Comparison of ENCODE assay signal across 7 mouse cellular contexts in genomic region chr8:94822637-94823560, GRCm38 (mm10). TPM values are rescaled to one million over a fixed set of nuclear protein-coding genes. Genes with fewer than 3 reads are reported as not detected.
DNase-seq lines count a peak whose midpoint lies in the region; ATAC-seq lines count a peak whose summit lies in the region.

No protein-coding gene starts in this region.

- DNase-seq in ES-CJ7 (ENCODE audit: low read depth, low spot score), result peak; percentile 89
- peak; percentile 64 for DNase-seq in adrenal gland, adult 2 months
- peak; percentile 77 for DNase-seq in heart, postnatal 4 days
- DNase-seq in left cerebral cortex, postnatal 14 days (ENCODE audit: low spot score in 2 of 2), result peak; percentile 60 to 68
- DNase-seq in skeletal muscle tissue, adult 2 months (ENCODE audit: low read depth, low spot score), result peak; percentile 46

- peak; percentile 90 for ATAC-seq in erythroid progenitor cell, adult 5-6 weeks (replicated peaks; ENCODE audit: low FRiP score, poor library complexity, severe bottlenecking)
- ATAC-seq in megakaryocyte-erythroid progenitor cell, adult 5-6 weeks (replicated peaks; ENCODE audit: low FRiP score, low TSS enrichment, poor library complexity, severe bottlenecking), result peak; percentile 89

- intact Hi-C loops in left cerebral cortex, postnatal 14 days (cut with DNase I), result no loop called here

RNA-seq across cellular contexts. Expression of gene Ccl17, which starts 12.6 kb away (rescaled TPM):
- 1 to 10 TPM in 1 of 2 experiments, not detected in 1; 1.7 TPM for total RNA-seq in adrenal gland, adult 2 months (2021)
- 0.36 TPM in 1 of 2 replicates, not detected in the other for polyA plus RNA-seq in adrenal gland, adult 2 months (2012; rRNA removed)
- total RNA-seq in erythroid progenitor cell, adult 5-6 weeks (2015; ENCODE audit: low replicate concordance), result not detected in 2 replicates
- total RNA-seq in erythroid progenitor cell, adult 5-6 weeks (2017; ENCODE audit: low replicate concordance), result not detected in 2 replicates
- under 1 TPM in 1 of 2 experiments, not detected in 1; 0.60 TPM for total RNA-seq in heart, postnatal 4 days (2021)
- total RNA-seq in left cerebral cortex, postnatal 14 days (2021), result 10 to 100 TPM; 17.7 to 18.3 TPM
- 1.6 and 2.0 TPM in 2 replicates for total RNA-seq in megakaryocyte-erythroid progenitor cell, adult 5-6 weeks (2014; fragmentation: Nextera tagmentation)
- total RNA-seq in megakaryocyte-erythroid progenitor cell, adult 5-6 weeks (2017), result 5.6 and 6.0 TPM in 2 replicates

RNA-seq across cellular contexts. Expression of gene Coq9, which starts 15.2 kb away (rescaled TPM):
- total RNA-seq in adrenal gland, adult 2 months (2021), result 100 to 1,000 TPM; 186 to 208 TPM
- 538 and 543 TPM in 2 replicates for polyA plus RNA-seq in adrenal gland, adult 2 months (2012; rRNA removed)
- total RNA-seq in erythroid progenitor cell, adult 5-6 weeks (2015; ENCODE audit: low replicate concordance), result 27.8 and 34.8 TPM in 2 replicates
- 42.1 and 47.1 TPM in 2 replicates for total RNA-seq in erythroid progenitor cell, adult 5-6 weeks (2017; ENCODE audit: low replicate concordance)
- 100 to 1,000 TPM; 237 to 239 TPM for total RNA-seq in heart, postnatal 4 days (2021)
- 10 to 100 TPM; 77.1 to 81.3 TPM for total RNA-seq in left cerebral cortex, postnatal 14 days (2021)
- 64.1 and 92.7 TPM in 2 replicates for total RNA-seq in megakaryocyte-erythroid progenitor cell, adult 5-6 weeks (2014; fragmentation: Nextera tagmentation)
- 46.0 and 49.4 TPM in 2 replicates for total RNA-seq in megakaryocyte-erythroid progenitor cell, adult 5-6 weeks (2017)

RNA-seq across cellular contexts. Expression of gene Ciapin1, which starts 15.3 kb away (rescaled TPM):
- 100 to 1,000 TPM in 1 of 2 experiments, 10 to 100 TPM in 1; 81.5 to 123 TPM for total RNA-seq in adrenal gland, adult 2 months (2021)
- 118 and 146 TPM in 2 replicates for polyA plus RNA-seq in adrenal gland, adult 2 months (2012; rRNA removed)
- total RNA-seq in erythroid progenitor cell, adult 5-6 weeks (2015; ENCODE audit: low replicate concordance), result 27.4 and 66.7 TPM in 2 replicates
- 36.8 and 46.6 TPM in 2 replicates for total RNA-seq in erythroid progenitor cell, adult 5-6 weeks (2017; ENCODE audit: low replicate concordance)
- total RNA-seq in heart, postnatal 4 days (2021), result 10 to 100 TPM; 84.5 to 91.1 TPM
- 10 to 100 TPM; 73.9 to 76.7 TPM for total RNA-seq in left cerebral cortex, postnatal 14 days (2021)
- total RNA-seq in megakaryocyte-erythroid progenitor cell, adult 5-6 weeks (2014; fragmentation: Nextera tagmentation), result 52.3 and 71.1 TPM in 2 replicates
- 31.6 and 38.2 TPM in 2 replicates for total RNA-seq in megakaryocyte-erythroid progenitor cell, adult 5-6 weeks (2017)

RNA-seq across cellular contexts. Expression of gene Polr2c, which starts 34.4 kb away (rescaled TPM):
- 10 to 100 TPM; 54.5 to 68.0 TPM for total RNA-seq in adrenal gland, adult 2 months (2021)
- 52.0 and 66.6 TPM in 2 replicates for polyA plus RNA-seq in adrenal gland, adult 2 months (2012; rRNA removed)
- 34.0 and 42.2 TPM in 2 replicates for total RNA-seq in erythroid progenitor cell, adult 5-6 weeks (2015; ENCODE audit: low replicate concordance)
- 17.5 and 40.3 TPM in 2 replicates for total RNA-seq in erythroid progenitor cell, adult 5-6 weeks (2017; ENCODE audit: low replicate concordance)
- 10 to 100 TPM; 63.3 to 74.8 TPM for total RNA-seq in heart, postnatal 4 days (2021)
- 10 to 100 TPM; 52.0 to 60.5 TPM for total RNA-seq in left cerebral cortex, postnatal 14 days (2021)
- 62.4 and 91.6 TPM in 2 replicates for total RNA-seq in megakaryocyte-erythroid progenitor cell, adult 5-6 weeks (2014; fragmentation: Nextera tagmentation)
- 49.2 and 93.1 TPM in 2 replicates for total RNA-seq in megakaryocyte-erythroid progenitor cell, adult 5-6 weeks (2017)

RNA-seq across cellular contexts. Expression of gene Cx3cl1, which starts 51.1 kb away (rescaled TPM):
- 10 to 100 TPM; 29.3 to 48.2 TPM for total RNA-seq in adrenal gland, adult 2 months (2021)
- polyA plus RNA-seq in adrenal gland, adult 2 months (2012; rRNA removed), result 116 and 153 TPM in 2 replicates
- 7.5 TPM in 1 of 2 replicates, not detected in the other for total RNA-seq in erythroid progenitor cell, adult 5-6 weeks (2015; ENCODE audit: low replicate concordance)
- 0.13 and 0.38 TPM in 2 replicates for total RNA-seq in erythroid progenitor cell, adult 5-6 weeks (2017; ENCODE audit: low replicate concordance)
- 1 to 10 TPM; 4.1 to 4.5 TPM for total RNA-seq in heart, postnatal 4 days (2021)
- 100 to 1,000 TPM; 664 to 689 TPM for total RNA-seq in left cerebral cortex, postnatal 14 days (2021)
- 0.35 TPM in 1 of 2 replicates, not detected in the other for total RNA-seq in megakaryocyte-erythroid progenitor cell, adult 5-6 weeks (2014; fragmentation: Nextera tagmentation)
- not detected in 2 replicates for total RNA-seq in megakaryocyte-erythroid progenitor cell, adult 5-6 weeks (2017)

Comparison
In these comparisons a context has a peak if more than half of its experiments do, and no peak if none do; other contexts are left out.
1. Peak in every context shown above with its lines: DNase-seq and ATAC-seq.